Mouse (Mus musculus): ENCODE measurements around the gene D630003M21Rik. TPM values are rescaled to one million over a fixed set of nuclear protein-coding genes. Genes with fewer than 3 reads are reported as not detected.
A peak's percentile ranks its signal among the peaks of the same experiment; 100 is the strongest.

D630003M21Rik gene
- polyA plus RNA-seq, 1 experiment from 2014 or later = 4.3 TPM

- no peaks in the 10 kb centered on the region for H3K27me3 ChIP-seq
- H3K36me3 ChIP-seq = no peaks in the 10 kb centered on the region
- 90% methylated on average over 6 of the region's 6 CpGs for WGBS
- no peaks in the 10 kb centered on the region; the same call in 1 of the 2 replicates for H3K4me1 ChIP-seq
- H3K9ac ChIP-seq (replicated peaks) = no peak overlapping the region
- ATAC-seq (ENCODE audit: low FRiP score, low read depth) = no peak
- no peak overlapping the region for H3K4me2 ChIP-seq (replicated peaks)
- no peak overlapping the region for H3K4me3 ChIP-seq
- H3K27ac ChIP-seq (replicated peaks) = no peak overlapping the region
- no peaks in the 10 kb centered on the region for H3K9me3 ChIP-seq
Observed at GRCm38 (mm10) chr2:158161761-158162160, 67.3 kb downstream of the D630003M21Rik start.

- H3K36me3 ChIP-seq = no peaks in the 10 kb centered on the region
- no peak overlapping the region for H3K9ac ChIP-seq (replicated peaks)
- H3K27me3 ChIP-seq = no peaks in the 10 kb centered on the region
- WGBS = 61% methylated on average over 7 of the region's 7 CpGs
- H3K4me1 ChIP-seq = no peaks in the 10 kb centered on the region; the same call in 1 of the 2 replicates
- no peaks in the 10 kb centered on the region for H3K9me3 ChIP-seq
- H3K27ac ChIP-seq (replicated peaks) = no peak overlapping the region
- no peak for ATAC-seq (ENCODE audit: low FRiP score, low read depth)
- no peak overlapping the region for H3K4me3 ChIP-seq
- no peak overlapping the region for H3K4me2 ChIP-seq (replicated peaks)
Observed at GRCm38 (mm10) chr2:158159376-158160235, 69.4 kb downstream of the D630003M21Rik start.

GRCm38 (mm10) chr2:158157654-158158053 is 71.4 kb downstream of the D630003M21Rik start:
- Histone ChIP-seq H3K36me3 (no peaks in the 10 kb centered on the region), H3K4me1 (peaks cover 12% of the 10 kb centered on the region), H3K9me3 (no peaks in the 10 kb centered on the region), H3K27ac (replicated peaks) (no peak overlapping the region), H3K4me3 (no peak overlapping the region), H3K27me3 (0 out of 2 replicates have a peak, but pooled peaks cover 4% of the 10 kb centered on the region), H3K4me2 (replicated peaks) (no peak overlapping the region), H3K9ac (replicated peaks) (no peak overlapping the region)
- WGBS = 51% methylated on average over 8 of the region's 8 CpGs
- ATAC-seq (ENCODE audit: low FRiP score, low read depth) = no peak

GRCm38 (mm10) chr2:158156487-158156886 is 72.5 kb downstream of the D630003M21Rik start:
- Histone ChIP-seq H3K27ac (replicated peaks) (no peak overlapping the region), H3K4me3 (no peak overlapping the region), H3K27me3 (0 out of 2 replicates have a peak, but pooled peaks cover 4% of the 10 kb centered on the region), H3K9ac (replicated peaks) (no peak overlapping the region), H3K36me3 (no peaks in the 10 kb centered on the region), H3K9me3 (no peaks in the 10 kb centered on the region), H3K4me1 (peaks cover 15% of the 10 kb centered on the region), H3K4me2 (replicated peaks) (no peak overlapping the region)
- ATAC-seq (ENCODE audit: low FRiP score, low read depth) = no peak
- 90% methylated on average over 9 of the region's 9 CpGs for whole genome bisulfite sequencing

GRCm38 (mm10) chr2:158155615-158156014 is 73.4 kb downstream of the D630003M21Rik start:
- no peak overlapping the region for H3K9ac ChIP-seq (replicated peaks)
- 87% methylated on average over 2 of the region's 2 CpGs for WGBS
- H3K4me3 ChIP-seq = no peak overlapping the region
- ATAC-seq (ENCODE audit: low FRiP score, low read depth) = no peak
- no peak overlapping the region for H3K4me2 ChIP-seq (replicated peaks)
- 0 out of 2 replicates have a peak, but pooled peaks cover 4% of the 10 kb centered on the region for H3K27me3 ChIP-seq
- H3K4me1 ChIP-seq = peaks cover 15% of the 10 kb centered on the region
- H3K9me3 ChIP-seq = 0 out of 2 replicates have a peak, but pooled peaks cover 4% of the 10 kb centered on the region
- no peak overlapping the region for H3K27ac ChIP-seq (replicated peaks)
- no peaks in the 10 kb centered on the region for H3K36me3 ChIP-seq

GRCm38 (mm10) chr2:158155101-158155500 is 73.9 kb downstream of the D630003M21Rik start:
- ATAC-seq (ENCODE audit: low FRiP score, low read depth) = no peak
- H3K9ac ChIP-seq (replicated peaks) = no peak overlapping the region
- H3K4me3 ChIP-seq = no peak overlapping the region
- H3K4me2 ChIP-seq (replicated peaks) = no peak overlapping the region
- peaks cover 15% of the 10 kb centered on the region for H3K4me1 ChIP-seq
- whole genome bisulfite sequencing = 90% methylated on average over 7 of the region's 7 CpGs
- H3K27ac ChIP-seq (replicated peaks) = no peak overlapping the region
- no peaks in the 10 kb centered on the region for H3K36me3 ChIP-seq
- H3K27me3 ChIP-seq = 0 out of 2 replicates have a peak, but pooled peaks cover 4% of the 10 kb centered on the region
- H3K9me3 ChIP-seq = 0 out of 2 replicates have a peak, but pooled peaks cover 4% of the 10 kb centered on the region

- no peak overlapping the region for H3K27ac ChIP-seq (replicated peaks)
- ATAC-seq (ENCODE audit: low FRiP score, low read depth) = no peak
Observed at GRCm38 (mm10) chr2:158154641-158155040, 74.4 kb downstream of the D630003M21Rik start.

GRCm38 (mm10) chr2:158153728-158154343 is 75.2 kb downstream of the D630003M21Rik start:
- Histone ChIP-seq H3K27me3 (0 out of 2 replicates have a peak, but pooled peaks cover 4% of the 10 kb centered on the region), H3K36me3 (no peaks in the 10 kb centered on the region), H3K9ac (replicated peaks) (0 out of 2 replicates have a peak overlapping the region, but pooled peaks have one; percentile 31), H3K27ac (replicated peaks) (no peak overlapping the region), H3K9me3 (0 out of 2 replicates have a peak, but pooled peaks cover 4% of the 10 kb centered on the region), H3K4me3 (peak overlapping the region; percentile 37), H3K4me2 (replicated peaks) (peak overlapping the region; percentile 59), H3K4me1 (peaks cover 15% of the 10 kb centered on the region)
- 2% methylated on average over 22 of the region's 22 CpGs for WGBS
- peak; percentile 47; the same call in 1 of the 2 replicates for ATAC-seq (ENCODE audit: low FRiP score, low read depth)

More at GRCm38 (mm10) chr2:158154641-158155040, 74.4 kb downstream of the D630003M21Rik start:
- 57% methylated on average over 8 of the region's 8 CpGs for WGBS
- no peak overlapping the region for H3K4me2 ChIP-seq (replicated peaks)
- no peaks in the 10 kb centered on the region for H3K36me3 ChIP-seq
- 0 out of 2 replicates have a peak, but pooled peaks cover 4% of the 10 kb centered on the region for H3K27me3 ChIP-seq
- 0 out of 2 replicates have a peak, but pooled peaks cover 4% of the 10 kb centered on the region for H3K9me3 ChIP-seq
- H3K9ac ChIP-seq (replicated peaks) = no peak overlapping the region
- no peak overlapping the region for H3K4me3 ChIP-seq
- peaks cover 15% of the 10 kb centered on the region for H3K4me1 ChIP-seq

GRCm38 (mm10) chr2:158152685-158153309 is 76.2 kb downstream of the D630003M21Rik start:
- peaks cover 15% of the 10 kb centered on the region for H3K4me1 ChIP-seq
- WGBS = 29% methylated on average over 6 of the region's 6 CpGs
- H3K4me3 ChIP-seq = no peak overlapping the region
- H3K9ac ChIP-seq (replicated peaks) = no peak overlapping the region
- H3K27me3 ChIP-seq = 0 out of 2 replicates have a peak, but pooled peaks cover 4% of the 10 kb centered on the region
- H3K27ac ChIP-seq (replicated peaks) = 0 out of 2 replicates have a peak overlapping the region, but pooled peaks have one; percentile 35
- ATAC-seq (ENCODE audit: low FRiP score, low read depth) = peak; percentile 90
- H3K9me3 ChIP-seq = 0 out of 2 replicates have a peak, but pooled peaks cover 4% of the 10 kb centered on the region
- H3K4me2 ChIP-seq (replicated peaks) = no peak overlapping the region
- no peaks in the 10 kb centered on the region for H3K36me3 ChIP-seq

GRCm38 (mm10) chr2:158151077-158151476 is 77.9 kb downstream of the D630003M21Rik start:
- WGBS = 96% methylated on average over 3 of the region's 3 CpGs
- H3K27me3 ChIP-seq = peaks cover 6% of the 10 kb centered on the region; the same call in 1 of the 2 replicates
- H3K4me3 ChIP-seq = no peak overlapping the region
- no peaks in the 10 kb centered on the region for H3K36me3 ChIP-seq
- no peak overlapping the region for H3K4me2 ChIP-seq (replicated peaks)
- H3K27ac ChIP-seq (replicated peaks) = no peak overlapping the region
- ATAC-seq (ENCODE audit: low FRiP score, low read depth) = no peak
- H3K9me3 ChIP-seq = 0 out of 2 replicates have a peak, but pooled peaks cover 4% of the 10 kb centered on the region
- no peak overlapping the region for H3K9ac ChIP-seq (replicated peaks)
- peaks cover 20% of the 10 kb centered on the region for H3K4me1 ChIP-seq

GRCm38 (mm10) chr2:158146971-158147370 is 82.1 kb downstream of the D630003M21Rik start:
- Histone ChIP-seq H3K27ac (replicated peaks) (no peak overlapping the region), H3K4me3 (no peak overlapping the region), H3K27me3 (peaks cover 18% of the 10 kb centered on the region), H3K4me1 (peaks cover 13% of the 10 kb centered on the region), H3K4me2 (replicated peaks) (no peak overlapping the region), H3K36me3 (no peaks in the 10 kb centered on the region), H3K9me3 (0 out of 2 replicates have a peak, but pooled peaks cover 4% of the 10 kb centered on the region), H3K9ac (replicated peaks) (no peak overlapping the region)
- ATAC-seq (ENCODE audit: low FRiP score, low read depth) = no peak
- 92% methylated on average over 8 of the region's 8 CpGs for WGBS
